Mouse (Mus musculus): ENCODE results near the gene Irf6. TPM values are rescaled to one million over a fixed set of nuclear protein-coding genes. Genes with fewer than 3 reads are reported as not detected.

Irf6 gene
- polyA plus RNA-seq, 1 experiment from 2014 or later: 2.6 TPM

GRCm38 (mm10) chr1:193207503-193207902, 54.6 kb downstream of the Irf6 start, which contains the start of gene Lamb3:
Lamb3 (plus strand) TSS chr1:193207699.
- no peak within 1 kb of the TSS for H3K4me2 ChIP-seq
- 62% methylated on average over 3 of the region's 3 CpGs for WGBS (ENCODE audit: insufficient replicate concordance)
- no peaks in the 10 kb centered on the region for H3K36me3 ChIP-seq
- H3K9ac ChIP-seq: no peak within 1 kb of the TSS
- no peak within 1 kb of the TSS for H3K27ac ChIP-seq
- no peaks in the 10 kb centered on the region for H3K27me3 ChIP-seq (replicated peaks)
- 0 out of 2 replicates have a peak, but pooled peaks cover 5% of the 10 kb centered on the region for H3K4me1 ChIP-seq
- H3K9me3 ChIP-seq (replicated peaks): no peaks in the 10 kb centered on the region
- ATAC-seq: no peak
- H3K4me3 ChIP-seq: no peak within 1 kb of the TSS

- H3K9ac ChIP-seq: no peak overlapping the region
- no peak overlapping the region for H3K4me3 ChIP-seq
- ATAC-seq: peak; percentile 36; the same call in 1 of the 2 replicates
- no peaks in the 10 kb centered on the region for H3K36me3 ChIP-seq
- H3K27me3 ChIP-seq (replicated peaks): no peaks in the 10 kb centered on the region
- 24% methylated on average over 2 of the region's 2 CpGs for WGBS (ENCODE audit: insufficient replicate concordance)
- 0 out of 2 replicates have a peak, but pooled peaks cover 5% of the 10 kb centered on the region for H3K4me1 ChIP-seq
- no peak overlapping the region for H3K27ac ChIP-seq
- H3K9me3 ChIP-seq (replicated peaks): no peaks in the 10 kb centered on the region
- no peak overlapping the region for H3K4me2 ChIP-seq
Measured at GRCm38 (mm10) chr1:193208178-193208577, 55.3 kb downstream of the Irf6 start.

GRCm38 (mm10) chr1:193211371-193211770, 58.5 kb downstream of the Irf6 start:
- Histone ChIP-seq H3K4me2 (no peak overlapping the region), H3K27ac (no peak overlapping the region), H3K36me3 (no peaks in the 10 kb centered on the region), H3K4me3 (no peak overlapping the region), H3K9ac (no peak overlapping the region), H3K4me1 (no peaks in the 10 kb centered on the region), H3K27me3 (replicated peaks) (no peaks in the 10 kb centered on the region), H3K9me3 (replicated peaks) (no peaks in the 10 kb centered on the region)
- 52% methylated on average over 5 of the region's 5 CpGs for WGBS (ENCODE audit: insufficient replicate concordance)
- ATAC-seq: no peak

- ATAC-seq: no peak
- H3K27me3 ChIP-seq (replicated peaks): no peaks in the 10 kb centered on the region
- H3K9ac ChIP-seq: no peak overlapping the region
- no peaks in the 10 kb centered on the region for H3K9me3 ChIP-seq (replicated peaks)
- no peaks in the 10 kb centered on the region for H3K4me1 ChIP-seq
- H3K4me3 ChIP-seq: no peak overlapping the region
- WGBS (ENCODE audit: insufficient replicate concordance): 55% methylated on average over 5 of the region's 5 CpGs
- H3K4me2 ChIP-seq: no peak overlapping the region
- H3K36me3 ChIP-seq: no peaks in the 10 kb centered on the region
- no peak overlapping the region for H3K27ac ChIP-seq
Measured at GRCm38 (mm10) chr1:193214053-193214452, 61.1 kb downstream of the Irf6 start.

GRCm38 (mm10) chr1:193216000-193216399, 63.1 kb downstream of the Irf6 start:
- Histone ChIP-seq H3K4me2 (no peak overlapping the region), H3K36me3 (no peaks in the 10 kb centered on the region), H3K9ac (no peak overlapping the region), H3K4me3 (no peak overlapping the region), H3K27me3 (replicated peaks) (no peaks in the 10 kb centered on the region), H3K27ac (no peak overlapping the region), H3K9me3 (replicated peaks) (no peaks in the 10 kb centered on the region), H3K4me1 (no peaks in the 10 kb centered on the region)
- 49% methylated on average over 3 of the region's 3 CpGs for WGBS (ENCODE audit: insufficient replicate concordance)
- no peak for ATAC-seq

- WGBS (ENCODE audit: insufficient replicate concordance): 55% methylated on average over 5 of the region's 5 CpGs
Measured at GRCm38 (mm10) chr1:193220408-193220807, 67.5 kb downstream of the Irf6 start.

More at GRCm38 (mm10) chr1:193220408-193220807, 67.5 kb downstream of the Irf6 start:
- no peak overlapping the region for H3K4me2 ChIP-seq
- H3K9ac ChIP-seq: no peak overlapping the region
- H3K4me1 ChIP-seq: no peaks in the 10 kb centered on the region
- no peaks in the 10 kb centered on the region for H3K36me3 ChIP-seq
- H3K9me3 ChIP-seq (replicated peaks): no peaks in the 10 kb centered on the region
- no peaks in the 10 kb centered on the region for H3K27me3 ChIP-seq (replicated peaks)
- no peak overlapping the region for H3K4me3 ChIP-seq
- no peak for ATAC-seq
- H3K27ac ChIP-seq: no peak overlapping the region

Other genes starting within 250 kb of the Irf6 start
- 5.5 and 6.0 TPM in 2 replicates for gene Syt14, start 117.3 kb upstream of the Irf6 start, polyA plus RNA-seq (2016; fragmentation: Nextera tagmentation; extraction: Ambion mirVana)
- 4.4 and 5.4 TPM in 2 replicates for gene Diexf, start 22.8 kb upstream of the Irf6 start, polyA plus RNA-seq (2016; fragmentation: Nextera tagmentation; extraction: Ambion mirVana)
- 6.9 and 7.7 TPM in 2 replicates for gene A130010J15Rik, start 14.9 kb downstream of the Irf6 start, polyA plus RNA-seq (2016; fragmentation: Nextera tagmentation; extraction: Ambion mirVana)
- gene Traf3ip3, start 48.6 kb downstream of the Irf6 start, polyA plus RNA-seq (2016; fragmentation: Nextera tagmentation; extraction: Ambion mirVana): 7.0 and 8.6 TPM in 2 replicates
- gene Lamb3, start 54.6 kb downstream of the Irf6 start, polyA plus RNA-seq (2016; fragmentation: Nextera tagmentation; extraction: Ambion mirVana): 0.04 and 0.25 TPM in 2 replicates
- gene Hsd11b1, start 111.0 kb downstream of the Irf6 start, polyA plus RNA-seq (2016; fragmentation: Nextera tagmentation; extraction: Ambion mirVana): 0.89 and 1.2 TPM in 2 replicates
- gene G0s2, start 120.1 kb downstream of the Irf6 start, polyA plus RNA-seq (2016; fragmentation: Nextera tagmentation; extraction: Ambion mirVana): 23.8 and 27.0 TPM in 2 replicates
- 0.86 and 0.92 TPM in 2 replicates for gene Camk1g, start 217.2 kb downstream of the Irf6 start, polyA plus RNA-seq (2016; fragmentation: Nextera tagmentation; extraction: Ambion mirVana)